Mouse (Mus musculus) stomach, adult 2 months (tissue): ENCODE results near the gene Lipo4. TPM values are rescaled to one million over a fixed set of nuclear protein-coding genes. Genes with fewer than 3 reads are reported as not detected.

ENCODE experiments used
- polyA plus RNA-seq: library from polyadenylated mRNA; depleted of rRNA; stranded (reverse); fragments of >200 nt; gene quantifications from 2 replicates; pipeline ENCODE4 v1.2.3, GENCODE M21; 2012; rRNA removed

Lipo4 gene
- polyA plus RNA-seq, result not detected in 2 replicates

DNA sequence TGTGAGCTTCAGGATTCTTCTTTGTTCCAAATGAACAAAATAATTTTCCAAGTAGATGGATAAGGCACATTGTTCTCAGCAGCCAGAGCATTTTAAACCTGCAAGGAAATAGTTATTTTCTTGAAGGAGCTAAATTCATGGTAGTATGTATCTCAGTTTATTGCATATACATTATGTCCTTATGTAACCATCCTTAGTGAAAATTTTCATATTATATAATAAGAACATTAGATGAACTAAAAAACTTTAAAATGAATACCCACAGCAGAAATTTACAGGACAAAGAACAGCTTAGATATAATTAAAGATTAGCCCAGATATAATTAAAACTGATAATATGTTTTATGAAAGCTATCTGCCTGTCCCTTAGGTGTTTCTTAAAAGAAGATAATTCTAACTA lies at the start of gene Lipo4:
Gene Lipo4 (minus strand): TSS at position 101 of the 400 bp plus-strand sequence.

Other genes with a start within 250 kb of the Lipo4 start
- 0.29 and 0.56 TPM in 2 replicates for gene Rnls, start 125.5 kb downstream of the Lipo4 start, polyA plus RNA-seq
- gene Gm8978, start 107.5 kb upstream of the Lipo4 start, polyA plus RNA-seq, result not detected in 2 replicates
- gene Lipo2, start 233.6 kb upstream of the Lipo4 start, polyA plus RNA-seq, result not detected in 2 replicates
- gene Lipo3, start 244.2 kb upstream of the Lipo4 start, polyA plus RNA-seq, result 1.2 and 1.7 TPM in 2 replicates